Mouse (Mus musculus) left cerebral cortex, postnatal 4 days (tissue): ENCODE results near the gene Olfr430. TPM values are rescaled to one million over a fixed set of nuclear protein-coding genes. Genes with fewer than 3 reads are reported as not detected.

Source experiments
- total RNA-seq, 2 experiments: library from RNA; stranded (reverse); gene quantifications; 2 replicates each; pipeline ENCODE4 v1.2.3; 2021

The Olfr430 gene
- total RNA-seq, 2 experiments from 2014 or later, result not detected

Other genes starting within 250 kb of the Olfr430 start
- gene Ifi211, start 153.6 kb upstream of the Olfr430 start, total RNA-seq, result under 1 TPM in 1 of 2 experiments, not detected in 1; 0.26 TPM
- gene Mndal, start 124.1 kb upstream of the Olfr430 start, total RNA-seq, result 1 to 10 TPM; 1.3 to 1.6 TPM
- gene Ifi203, start 123.9 kb upstream of the Olfr430 start, total RNA-seq, result under 1 TPM; 0.68 to 0.72 TPM
- gene Ifi202b, start 83.9 kb upstream of the Olfr430 start, total RNA-seq, result not detected
- not detected for gene Ifi205, start 34.8 kb upstream of the Olfr430 start, total RNA-seq
- gene Olfr433, start 25.9 kb upstream of the Olfr430 start, total RNA-seq, result not detected
- gene Olfr432, start 17.4 kb upstream of the Olfr430 start, total RNA-seq, result not detected
- not detected for gene Olfr429, start 17.7 kb downstream of the Olfr430 start, total RNA-seq
- not detected for gene Olfr427, start 30.3 kb downstream of the Olfr430 start, total RNA-seq
- gene Olfr231, start 54.6 kb downstream of the Olfr430 start, total RNA-seq, result not detected
- not detected for gene Olfr424, start 64.9 kb downstream of the Olfr430 start, total RNA-seq
- not detected for gene Olfr420, start 89.0 kb downstream of the Olfr430 start, total RNA-seq
- under 1 TPM in 1 of 2 experiments, not detected in 1; 0.08 TPM for gene Spta1, start 106.2 kb downstream of the Olfr430 start, total RNA-seq
- gene Olfr419, start 185.5 kb downstream of the Olfr430 start, total RNA-seq, result not detected